Mouse (Mus musculus): ENCODE measurements around the gene Frmd5. TPM values are rescaled to one million over a fixed set of nuclear protein-coding genes. Genes with fewer than 3 reads are reported as not detected.

Gene Frmd5
- polyA plus RNA-seq, 1 experiment from 2014 or later = 8.6 TPM

DNA sequence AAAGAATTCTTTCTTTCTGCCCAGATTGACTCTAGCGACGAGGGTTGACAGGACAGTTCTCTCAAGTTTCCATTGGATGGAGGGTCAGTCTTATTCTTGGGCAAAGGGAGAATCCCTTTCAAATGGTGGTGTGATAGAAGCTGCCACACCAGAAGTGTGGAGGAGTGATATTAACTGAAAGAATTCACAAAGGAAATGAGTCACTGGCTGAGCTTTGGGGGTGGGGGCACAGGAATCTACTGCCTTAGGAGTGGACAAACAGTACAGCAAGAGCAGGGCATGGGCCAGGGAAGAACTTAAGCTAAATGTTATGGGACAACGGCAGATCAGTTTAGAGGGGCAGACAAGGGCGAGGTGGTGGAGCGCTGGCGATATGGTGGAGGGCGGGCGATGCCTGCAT, 206.2 kb downstream of the Frmd5 start:
- H3K4me2 ChIP-seq (replicated peaks; ENCODE audit: low read depth, low read length) = no peak overlapping the region
- H3K4me1 ChIP-seq (ENCODE audit: control insufficient read depth, insufficient read depth, low read length) = no peaks in the 10 kb centered on the region
- no peak overlapping the region for H3K27ac ChIP-seq (ENCODE audit: low read length)
- H3K36me3 ChIP-seq (ENCODE audit: control insufficient read depth, insufficient read depth, low read length) = no peaks in the 10 kb centered on the region
- 82% methylated on average over 8 of the region's 8 CpGs for WGBS
- H3K9ac ChIP-seq (replicated peaks; ENCODE audit: low read depth, low read length) = no peak overlapping the region
- no peak for ATAC-seq (ENCODE audit: insufficient number of reproducible peaks, insufficient read depth, low FRiP score, low read depth)
- H3K4me3 ChIP-seq (ENCODE audit: low read depth, low read length) = no peak overlapping the region
- no peaks in the 10 kb centered on the region for H3K9me3 ChIP-seq (ENCODE audit: control insufficient read depth, low read depth, low read length)
- no peaks in the 10 kb centered on the region for H3K27me3 ChIP-seq (ENCODE audit: control insufficient read depth, insufficient read depth, low read length)

DNA sequence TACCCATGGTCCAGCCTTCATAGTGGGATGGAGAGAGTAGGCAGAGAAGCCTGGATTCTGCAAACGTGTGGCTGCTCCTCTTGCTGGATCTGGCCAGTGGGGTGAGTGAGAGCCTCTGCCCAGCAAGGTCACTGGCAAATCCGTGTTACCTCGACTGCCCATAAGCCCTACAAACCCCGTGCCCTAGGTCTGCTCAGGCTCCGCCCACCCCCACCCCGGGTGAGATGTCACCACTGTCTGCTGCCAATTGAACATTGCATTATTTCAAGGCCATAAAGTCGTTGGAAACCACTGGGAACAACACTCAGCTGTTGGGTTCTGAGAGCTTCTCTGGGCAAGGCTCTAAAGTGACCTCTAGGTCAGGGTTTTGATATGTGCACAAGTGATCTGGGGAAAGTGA, 208.6 kb downstream of the Frmd5 start:
- Histone ChIP-seq H3K4me2 (replicated peaks; ENCODE audit: low read depth, low read length) (no peak overlapping the region), H3K27me3 (ENCODE audit: control insufficient read depth, insufficient read depth, low read length) (no peaks in the 10 kb centered on the region), H3K36me3 (ENCODE audit: control insufficient read depth, insufficient read depth, low read length) (no peaks in the 10 kb centered on the region), H3K27ac (ENCODE audit: low read length) (no peak overlapping the region), H3K9ac (replicated peaks; ENCODE audit: low read depth, low read length) (no peak overlapping the region), H3K9me3 (ENCODE audit: control insufficient read depth, low read depth, low read length) (no peaks in the 10 kb centered on the region), H3K4me1 (ENCODE audit: control insufficient read depth, insufficient read depth, low read length) (peaks cover 15% of the 10 kb centered on the region), H3K4me3 (ENCODE audit: low read depth, low read length) (no peak overlapping the region)
- WGBS = 67% methylated on average over 7 of the region's 7 CpGs
- ATAC-seq (ENCODE audit: insufficient number of reproducible peaks, insufficient read depth, low FRiP score, low read depth) = no peak

DNA sequence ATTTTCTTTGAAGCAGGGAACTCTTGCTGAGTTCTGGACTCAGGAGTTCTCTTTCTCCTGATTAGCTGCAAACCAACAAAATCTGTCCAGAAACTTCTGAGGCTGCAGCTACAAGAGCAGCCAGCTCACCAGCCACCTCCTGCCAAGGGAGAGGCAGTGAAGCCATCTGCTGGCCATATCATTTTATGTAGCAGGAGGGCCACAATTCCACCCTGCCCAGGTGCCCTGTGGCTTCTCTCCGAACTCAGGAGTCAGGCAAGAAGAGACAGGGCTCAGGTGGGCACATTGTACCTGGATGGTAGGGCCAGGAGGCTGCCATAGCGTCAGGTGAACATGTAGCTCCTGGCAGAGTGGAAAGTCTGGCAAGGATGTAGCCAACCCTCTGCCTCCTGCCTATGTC, 210.3 kb downstream of the Frmd5 start:
- no peaks in the 10 kb centered on the region for H3K9me3 ChIP-seq (ENCODE audit: control insufficient read depth, low read depth, low read length)
- no peaks in the 10 kb centered on the region for H3K27me3 ChIP-seq (ENCODE audit: control insufficient read depth, insufficient read depth, low read length)
- 79% methylated on average over 2 of the region's 2 CpGs for WGBS
- H3K4me2 ChIP-seq (replicated peaks; ENCODE audit: low read depth, low read length) = no peak overlapping the region
- H3K9ac ChIP-seq (replicated peaks; ENCODE audit: low read depth, low read length) = no peak overlapping the region
- H3K36me3 ChIP-seq (ENCODE audit: control insufficient read depth, insufficient read depth, low read length) = no peaks in the 10 kb centered on the region
- no peak overlapping the region for H3K4me3 ChIP-seq (ENCODE audit: low read depth, low read length)
- H3K27ac ChIP-seq (ENCODE audit: low read length) = no peak overlapping the region
- ATAC-seq (ENCODE audit: insufficient number of reproducible peaks, insufficient read depth, low FRiP score, low read depth) = no peak
- peaks cover 15% of the 10 kb centered on the region for H3K4me1 ChIP-seq (ENCODE audit: control insufficient read depth, insufficient read depth, low read length)

DNA sequence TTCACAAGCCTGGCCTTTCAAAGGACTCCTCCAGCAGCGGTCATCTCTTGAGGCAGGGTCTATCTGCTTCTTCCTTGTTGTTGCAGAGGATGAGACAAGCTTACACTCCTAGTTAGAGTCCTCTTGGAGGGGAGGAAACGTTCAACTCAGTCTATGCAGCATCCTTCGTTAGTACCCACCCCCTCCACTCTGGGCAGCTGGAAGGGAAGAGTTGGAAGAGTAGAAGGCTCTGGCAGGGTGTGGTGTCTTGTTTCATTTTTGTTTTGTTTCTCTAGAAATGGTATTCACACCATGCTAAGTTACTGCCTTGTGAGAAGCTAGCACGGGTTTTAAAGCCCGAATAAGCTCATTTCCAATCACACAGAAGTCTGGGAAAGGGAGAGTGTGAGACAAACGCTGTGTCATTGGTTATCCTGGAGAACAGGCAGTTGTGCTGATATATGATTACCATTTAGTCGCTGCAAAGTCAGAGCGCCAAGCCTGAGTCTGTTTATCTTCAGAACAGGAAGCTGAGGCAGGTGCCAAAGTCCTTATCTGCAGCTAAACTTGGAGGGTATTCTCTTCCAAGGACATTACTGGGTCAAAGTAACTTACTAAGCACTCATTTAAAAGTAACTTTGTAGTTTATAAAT, 212.1 kb downstream of the Frmd5 start:
- H3K4me3 ChIP-seq (ENCODE audit: low read depth, low read length) = no peak overlapping the region
- no peak overlapping the region for H3K27ac ChIP-seq (ENCODE audit: low read length)
- H3K27me3 ChIP-seq (ENCODE audit: control insufficient read depth, insufficient read depth, low read length) = no peaks in the 10 kb centered on the region
- WGBS = 20% methylated on average over 8 of the region's 8 CpGs
- H3K9me3 ChIP-seq (ENCODE audit: control insufficient read depth, low read depth, low read length) = no peaks in the 10 kb centered on the region
- peaks cover 15% of the 10 kb centered on the region for H3K4me1 ChIP-seq (ENCODE audit: control insufficient read depth, insufficient read depth, low read length)
- H3K36me3 ChIP-seq (ENCODE audit: control insufficient read depth, insufficient read depth, low read length) = no peaks in the 10 kb centered on the region
- H3K4me2 ChIP-seq (replicated peaks; ENCODE audit: low read depth, low read length) = no peak overlapping the region
- H3K9ac ChIP-seq (replicated peaks; ENCODE audit: low read depth, low read length) = no peak overlapping the region
- ATAC-seq (ENCODE audit: insufficient number of reproducible peaks, insufficient read depth, low FRiP score, low read depth) = no peak

DNA sequence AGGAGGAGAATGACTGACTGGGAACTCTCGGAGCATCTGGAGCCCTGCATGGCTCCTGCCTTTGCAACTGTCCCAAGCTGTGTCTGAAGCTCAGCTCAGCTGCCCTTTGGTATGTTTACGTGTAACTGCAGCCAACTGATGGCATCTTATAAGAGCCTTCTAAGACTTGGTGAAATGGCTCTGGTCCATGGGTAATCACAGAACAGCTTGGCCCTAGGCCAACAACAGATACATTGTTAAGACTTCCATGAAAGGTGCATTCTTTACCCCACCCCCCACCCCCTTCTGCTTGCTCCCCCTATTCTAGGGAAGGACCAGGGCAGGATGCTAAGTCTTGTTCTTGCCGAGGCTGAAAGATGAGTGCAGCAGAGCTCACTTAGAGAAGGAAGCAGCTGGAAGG, 212.8 kb downstream of the Frmd5 start:
- Histone ChIP-seq H3K27ac (ENCODE audit: low read length) (no peak overlapping the region), H3K4me3 (ENCODE audit: low read depth, low read length) (no peak overlapping the region), H3K9ac (replicated peaks; ENCODE audit: low read depth, low read length) (no peak overlapping the region), H3K4me1 (ENCODE audit: control insufficient read depth, insufficient read depth, low read length) (peaks cover 15% of the 10 kb centered on the region), H3K27me3 (ENCODE audit: control insufficient read depth, insufficient read depth, low read length) (no peaks in the 10 kb centered on the region), H3K36me3 (ENCODE audit: control insufficient read depth, insufficient read depth, low read length) (no peaks in the 10 kb centered on the region), H3K9me3 (ENCODE audit: control insufficient read depth, low read depth, low read length) (no peaks in the 10 kb centered on the region), H3K4me2 (replicated peaks; ENCODE audit: low read depth, low read length) (no peak overlapping the region)
- 38% methylated on average over 3 of the region's 3 CpGs for WGBS
- no peak for ATAC-seq (ENCODE audit: insufficient number of reproducible peaks, insufficient read depth, low FRiP score, low read depth)

DNA sequence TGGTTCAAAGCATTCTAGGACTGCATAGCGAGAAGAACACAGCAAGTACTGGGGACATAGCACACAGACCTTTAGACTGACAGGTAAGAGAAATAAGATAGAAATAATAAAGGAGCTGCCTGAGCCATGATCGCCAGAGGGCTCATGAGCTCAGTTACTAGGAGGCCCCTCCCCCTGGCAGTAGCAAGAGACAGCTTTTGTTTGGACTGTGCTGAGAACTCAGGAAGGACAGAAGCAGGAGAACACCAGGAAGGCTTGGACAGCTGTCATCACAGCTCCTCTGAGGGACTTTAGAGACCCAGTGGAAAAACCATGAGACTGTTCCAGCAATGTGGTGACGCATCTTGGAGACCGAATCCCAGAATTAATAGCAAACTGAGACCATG, 218.6 kb downstream of the Frmd5 start:
- Histone ChIP-seq H3K27me3 (ENCODE audit: control insufficient read depth, insufficient read depth, low read length) (no peaks in the 10 kb centered on the region), H3K9me3 (ENCODE audit: control insufficient read depth, low read depth, low read length) (no peaks in the 10 kb centered on the region), H3K4me1 (ENCODE audit: control insufficient read depth, insufficient read depth, low read length) (peaks cover 9% of the 10 kb centered on the region; the same call in 1 of the 2 replicates), H3K27ac (ENCODE audit: low read length) (no peak overlapping the region; the same call in 1 of the 2 replicates), H3K4me2 (replicated peaks; ENCODE audit: low read depth, low read length) (no peak overlapping the region), H3K36me3 (ENCODE audit: control insufficient read depth, insufficient read depth, low read length) (no peaks in the 10 kb centered on the region), H3K9ac (replicated peaks; ENCODE audit: low read depth, low read length) (no peak overlapping the region), H3K4me3 (ENCODE audit: low read depth, low read length) (no peak overlapping the region)
- WGBS = 44% methylated on average over 4 of the region's 4 CpGs
- ATAC-seq (ENCODE audit: insufficient number of reproducible peaks, insufficient read depth, low FRiP score, low read depth) = peak; percentile 57; the same call in 1 of the 2 replicates

DNA sequence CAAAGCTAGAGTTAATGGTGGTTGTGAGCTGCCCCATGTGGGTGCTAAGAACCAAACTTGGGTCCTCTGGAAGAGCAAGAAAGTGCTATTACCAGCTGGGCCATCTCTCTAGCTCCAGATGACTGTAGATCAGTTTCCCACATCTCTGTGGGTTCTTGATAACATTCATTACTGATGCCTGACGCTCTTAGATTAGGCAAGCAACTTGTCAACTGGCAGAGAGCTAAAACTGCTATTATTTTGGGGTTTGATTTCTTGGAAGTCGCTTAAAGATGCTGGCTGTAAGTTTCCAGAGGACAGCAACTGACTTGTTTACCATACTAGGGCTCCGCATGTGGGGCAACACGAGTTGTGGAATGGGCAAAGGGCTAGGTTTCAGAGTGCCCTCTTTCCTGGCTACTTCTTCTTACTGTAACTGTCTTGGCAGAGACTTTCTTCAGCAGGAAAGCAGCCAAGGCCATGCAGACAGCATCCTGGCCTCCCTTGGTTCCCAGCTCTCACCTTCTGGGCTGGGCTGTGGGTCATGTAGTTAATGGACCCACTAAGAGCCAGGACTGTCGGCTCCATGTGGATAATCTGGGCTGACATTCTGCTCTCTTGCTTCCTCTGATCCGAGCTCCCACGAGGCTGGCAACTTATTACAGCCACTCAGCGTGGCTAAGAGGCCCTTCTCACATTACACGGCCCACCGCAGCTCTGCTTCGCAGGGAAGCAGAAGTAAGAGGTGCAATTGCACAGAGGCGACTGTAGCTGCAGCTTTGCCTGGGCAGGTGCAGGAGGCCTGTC, 219.2 kb downstream of the Frmd5 start:
- ATAC-seq (ENCODE audit: insufficient number of reproducible peaks, insufficient read depth, low FRiP score, low read depth) = peak; percentile 21; the same call in 1 of the 2 replicates
- WGBS = 33% methylated on average over 12 of the region's 12 CpGs
- Histone ChIP-seq H3K4me1 (ENCODE audit: control insufficient read depth, insufficient read depth, low read length) (peaks cover 9% of the 10 kb centered on the region; the same call in 1 of the 2 replicates), H3K27me3 (ENCODE audit: control insufficient read depth, insufficient read depth, low read length) (no peaks in the 10 kb centered on the region), H3K27ac (ENCODE audit: low read length) (no peak overlapping the region; the same call in 1 of the 2 replicates), H3K4me2 (replicated peaks; ENCODE audit: low read depth, low read length) (no peak overlapping the region), H3K9me3 (ENCODE audit: control insufficient read depth, low read depth, low read length) (no peaks in the 10 kb centered on the region), H3K9ac (replicated peaks; ENCODE audit: low read depth, low read length) (no peak overlapping the region), H3K4me3 (ENCODE audit: low read depth, low read length) (no peak overlapping the region), H3K36me3 (ENCODE audit: control insufficient read depth, insufficient read depth, low read length) (no peaks in the 10 kb centered on the region)

DNA sequence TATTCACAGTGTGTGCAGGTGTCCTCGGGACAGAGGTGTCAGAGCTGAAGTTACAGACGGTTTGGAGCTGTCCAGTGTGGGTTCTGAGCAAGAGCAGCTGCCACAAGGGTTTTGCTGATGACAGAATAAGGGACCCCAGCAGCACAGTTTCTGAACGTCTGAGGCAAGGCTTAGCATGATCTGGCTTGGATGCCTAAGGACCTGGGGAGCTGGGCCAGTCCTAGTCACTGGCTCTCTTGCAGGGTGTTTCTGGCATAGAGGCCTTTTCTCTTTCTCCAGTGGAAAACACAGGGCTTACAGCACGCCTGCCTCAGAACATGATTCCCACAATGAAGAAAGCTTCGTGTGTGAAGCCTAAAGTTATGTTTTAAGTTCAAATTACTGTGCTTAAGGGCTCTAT, 222.2 kb downstream of the Frmd5 start:
- ATAC-seq (ENCODE audit: insufficient number of reproducible peaks, insufficient read depth, low FRiP score, low read depth) = no peak
- H3K9me3 ChIP-seq (ENCODE audit: control insufficient read depth, low read depth, low read length) = no peaks in the 10 kb centered on the region
- H3K36me3 ChIP-seq (ENCODE audit: control insufficient read depth, insufficient read depth, low read length) = no peaks in the 10 kb centered on the region
- H3K27ac ChIP-seq (ENCODE audit: low read length) = no peak overlapping the region
- H3K4me1 ChIP-seq (ENCODE audit: control insufficient read depth, insufficient read depth, low read length) = peaks cover 9% of the 10 kb centered on the region; the same call in 1 of the 2 replicates
- H3K9ac ChIP-seq (replicated peaks; ENCODE audit: low read depth, low read length) = no peak overlapping the region
- WGBS = 55% methylated on average over 5 of the region's 5 CpGs
- no peak overlapping the region for H3K4me3 ChIP-seq (ENCODE audit: low read depth, low read length)
- no peaks in the 10 kb centered on the region for H3K27me3 ChIP-seq (ENCODE audit: control insufficient read depth, insufficient read depth, low read length)
- H3K4me2 ChIP-seq (replicated peaks; ENCODE audit: low read depth, low read length) = no peak overlapping the region
